ENCODE assay signal across 13 mouse cellular contexts in the genomic region with DNA sequence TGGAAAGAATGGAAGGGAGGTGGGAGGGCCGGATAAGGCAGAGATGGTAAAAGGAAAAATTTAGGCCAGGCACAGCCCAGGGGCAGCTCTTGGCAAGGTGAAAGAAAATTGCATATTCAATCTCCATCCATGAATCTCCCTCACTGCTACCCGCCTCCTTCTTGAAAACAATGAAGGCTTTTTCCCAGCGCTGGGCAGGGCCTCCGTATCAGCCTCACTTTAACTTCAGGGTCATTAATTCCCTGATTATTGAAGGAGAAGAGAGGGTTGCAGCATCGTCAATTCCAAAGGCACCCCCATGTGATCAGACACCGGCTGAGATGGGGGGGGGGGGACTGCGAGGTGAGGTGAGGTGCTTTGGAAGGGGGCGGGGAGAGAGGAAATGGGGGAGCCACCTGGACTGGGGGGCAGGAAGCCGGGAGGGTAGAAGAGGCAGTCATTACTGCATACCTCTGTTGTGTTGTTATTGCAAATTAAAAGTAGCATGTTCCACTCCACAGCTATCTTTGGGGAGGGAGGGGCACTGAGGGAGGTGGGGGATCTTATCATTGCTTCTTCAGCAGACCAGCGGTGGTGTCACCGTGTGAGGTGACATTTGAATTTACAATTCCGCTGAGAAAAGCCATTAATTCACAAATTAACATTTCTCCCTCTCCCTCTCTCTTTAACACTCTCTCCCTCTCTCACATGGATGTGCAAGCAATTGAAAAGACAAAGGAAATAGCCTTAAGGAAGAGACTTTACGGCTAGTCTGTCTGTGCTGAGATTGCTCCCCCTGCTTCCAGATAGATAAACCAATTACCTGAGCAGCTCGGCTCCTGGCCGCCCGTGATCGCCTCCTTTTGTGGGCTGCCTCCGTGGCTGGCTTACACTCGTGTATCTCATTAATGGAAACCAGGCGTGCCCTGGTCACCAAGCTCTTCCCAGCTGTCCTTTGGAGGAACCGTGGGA. TPM values are rescaled to one million over a fixed set of nuclear protein-coding genes. Genes with fewer than 3 reads are reported as not detected.
DNase-seq lines count a peak whose midpoint lies in the region; ATAC-seq and TF ChIP-seq lines count a peak whose summit lies in the region.
"Had no signal": no experiment of that assay in that cellular context is flagged by ENCODE, and none has a peak within 500 bp of the region (broad histone marks: within the 10 kb centered on the region; RNA-seq: fewer than 3 reads in every experiment).

No protein-coding gene starts in this region.

- no peak for ATAC-seq in kidney, postnatal 0 days (replicated peaks; ENCODE audit: low FRiP score, low read depth)
- ATAC-seq in hindbrain, embryonic 11.5 days (ENCODE audit: low FRiP score), result no peak
- ATAC-seq in limb, embryonic 12.5 days (ENCODE audit: insufficient number of reproducible peaks, insufficient read depth, low FRiP score, low TSS enrichment, low read depth), result no peak
- peak; percentile 68 for ATAC-seq in neural tube, embryonic 15.5 days (ENCODE audit: low FRiP score)
- no peak for ATAC-seq in inflammation-experienced regulatory T-cells, adult 6 months

- 17% methylated on average over 21 of the region's 21 CpGs for WGBS in kidney, postnatal 0 days
- 23% methylated on average over 21 of the region's 21 CpGs for WGBS in hindbrain, embryonic 11.5 days
- 11% methylated on average over 21 of the region's 21 CpGs for WGBS in limb, embryonic 12.5 days
- WGBS in neural tube, embryonic 15.5 days, result 5% methylated on average over 21 of the region's 21 CpGs

- no peak overlapping the region for H3K4me2 ChIP-seq in kidney, postnatal 0 days (ENCODE audit: low read length)
- 0 out of 2 replicates have a peak overlapping the region, but pooled peaks have one; percentile 7 for H3K4me2 ChIP-seq in hindbrain, embryonic 11.5 days (replicated peaks; ENCODE audit: low read depth, low read length)
- peak overlapping the region; percentile 17; the same call in 1 of the 2 replicates for H3K4me2 ChIP-seq in limb, embryonic 12.5 days
- H3K4me2 ChIP-seq in neural tube, embryonic 15.5 days, result peak overlapping the region; percentile 25
- H3K4me2 ChIP-seq: stomach, embryonic 15.5 days had no signal

- H3K36me3 ChIP-seq in kidney, postnatal 0 days (ENCODE audit: insufficient read depth, low read length), result 0 out of 2 replicates have a peak, but pooled peaks cover 17% of the 10 kb centered on the region
- H3K36me3 ChIP-seq in hindbrain, embryonic 11.5 days (ENCODE audit: control insufficient read depth, insufficient read depth, low read length), result no peaks in the 10 kb centered on the region
- H3K36me3 ChIP-seq in limb, embryonic 12.5 days, result no peaks in the 10 kb centered on the region
- no peaks in the 10 kb centered on the region for H3K36me3 ChIP-seq in neural tube, embryonic 15.5 days
- H3K36me3 ChIP-seq: stomach, embryonic 15.5 days had no signal

- no peak overlapping the region for H3K4me3 ChIP-seq in kidney, postnatal 0 days (replicated peaks; ENCODE audit: low read depth, low read length)
- no peak overlapping the region for H3K4me3 ChIP-seq in hindbrain, embryonic 11.5 days (ENCODE audit: low read depth, low read length)
- no peak overlapping the region for H3K4me3 ChIP-seq in limb, embryonic 12.5 days (replicated peaks)
- no peak overlapping the region for H3K4me3 ChIP-seq in neural tube, embryonic 15.5 days (replicated peaks)
- H3K4me3 ChIP-seq: heart, adult 2 months; stomach, embryonic 15.5 days had no signal

- TF ChIP-seq CTCF in kidney, postnatal 0 days (IDR thresholded peaks at IDR 0.05; ENCODE audit: low read depth), result no peak

- 0 out of 2 replicates have a peak overlapping the region, but pooled peaks have one; percentile 13 for H3K27ac ChIP-seq in kidney, postnatal 0 days
- peak overlapping the region; percentile 30; the same call in 1 of the 2 replicates for H3K27ac ChIP-seq in hindbrain, embryonic 11.5 days (ENCODE audit: low read depth, low read length)
- H3K27ac ChIP-seq in limb, embryonic 12.5 days, result no peak overlapping the region
- H3K27ac ChIP-seq in neural tube, embryonic 15.5 days (replicated peaks), result peak overlapping the region; percentile 73
- H3K27ac ChIP-seq: heart, adult 2 months; stomach, embryonic 15.5 days had no signal

- H3K9me3 ChIP-seq in kidney, postnatal 0 days (replicated peaks; ENCODE audit: low read length), result no peaks in the 10 kb centered on the region
- no peaks in the 10 kb centered on the region for H3K9me3 ChIP-seq in hindbrain, embryonic 11.5 days (ENCODE audit: control insufficient read depth, low read length)
- no peaks in the 10 kb centered on the region for H3K9me3 ChIP-seq in limb, embryonic 12.5 days
- no peaks in the 10 kb centered on the region for H3K9me3 ChIP-seq in neural tube, embryonic 15.5 days (replicated peaks)
- H3K9me3 ChIP-seq: stomach, embryonic 15.5 days had no signal

- DNase-seq in kidney, postnatal 0 days (ENCODE audit: low spot score), result peak; percentile 27
- no peak for DNase-seq in kidney, adult 11 months
- DNase-seq in hindbrain, embryonic 11.5 days (ENCODE audit: low spot score), result no peak
- no peak for DNase-seq in ovary, adult 18-20 months (ENCODE audit: low spot score)
- DNase-seq: cerebellum, postnatal 36 days; heart, adult 2 months; kidney, adult 8-10 months; lung, adult 2 months had no signal

- H3K27me3 ChIP-seq in kidney, postnatal 0 days (ENCODE audit: insufficient read depth, low read length), result no peaks in the 10 kb centered on the region
- H3K27me3 ChIP-seq in hindbrain, embryonic 11.5 days (ENCODE audit: control insufficient read depth, insufficient read depth, low read length), result no peaks in the 10 kb centered on the region
- H3K27me3 ChIP-seq in limb, embryonic 12.5 days, result peaks cover 49% of the 10 kb centered on the region
- no peaks in the 10 kb centered on the region for H3K27me3 ChIP-seq in neural tube, embryonic 15.5 days (replicated peaks)
- H3K27me3 ChIP-seq: stomach, embryonic 15.5 days had no signal

- peaks cover 18% of the 10 kb centered on the region for H3K4me1 ChIP-seq in kidney, postnatal 0 days (replicated peaks; ENCODE audit: insufficient read depth, low read length)
- H3K4me1 ChIP-seq in hindbrain, embryonic 11.5 days (replicated peaks; ENCODE audit: control insufficient read depth, insufficient read depth, low read length), result peaks cover 15% of the 10 kb centered on the region
- peaks cover 21% of the 10 kb centered on the region for H3K4me1 ChIP-seq in limb, embryonic 12.5 days (replicated peaks)
- H3K4me1 ChIP-seq in neural tube, embryonic 15.5 days, result peaks cover 38% of the 10 kb centered on the region
- H3K4me1 ChIP-seq: stomach, embryonic 15.5 days had no signal

- H3K9ac ChIP-seq in kidney, postnatal 0 days (ENCODE audit: low read depth, low read length), result 0 out of 2 replicates have a peak overlapping the region, but pooled peaks have one; percentile 5
- peak overlapping the region; percentile 37; the same call in 1 of the 2 replicates for H3K9ac ChIP-seq in hindbrain, embryonic 11.5 days (ENCODE audit: low read depth, low read length)
- H3K9ac ChIP-seq in limb, embryonic 12.5 days (replicated peaks), result no peak overlapping the region
- 0 out of 2 replicates have a peak overlapping the region, but pooled peaks have one; percentile 7 for H3K9ac ChIP-seq in neural tube, embryonic 15.5 days (replicated peaks)
- H3K9ac ChIP-seq: stomach, embryonic 15.5 days had no signal

RNA-seq across cellular contexts. Expression of gene Pax2, which starts 41.5 kb away (rescaled TPM):
- polyA plus RNA-seq in kidney, postnatal 0 days (2015; fragmentation: Nextera tagmentation; extraction: Ambion mirVana), result 27.4 and 29.6 TPM in 2 replicates
- 9.3 and 11.1 TPM in 2 replicates for polyA plus RNA-seq in hindbrain, embryonic 11.5 days (2014; fragmentation: Nextera tagmentation; extraction: Ambion mirVana)
- not detected in 2 replicates for polyA plus RNA-seq in limb, embryonic 12.5 days (2016; fragmentation: Nextera tagmentation; extraction: Ambion mirVana)
- 16.5 and 20.5 TPM in 2 replicates for polyA plus RNA-seq in neural tube, embryonic 15.5 days (2015; fragmentation: Nextera tagmentation; extraction: Ambion mirVana)
- polyA plus RNA-seq in inflammation-experienced regulatory T-cells, adult 6 months (2017; shearing (Covaris generic)), result not detected
- polyA plus RNA-seq: heart, adult 2 months; lung, adult 2 months; small intestine, adult 2 months; stomach, embryonic 15.5 days had no signal
